Mouse (Mus musculus) heart, embryonic 12.5 days (tissue): Measurements from ENCODE around the gene Tmed9. TPM values are rescaled to one million over a fixed set of nuclear protein-coding genes. Genes with fewer than 3 reads are reported as not detected.
"Not testable (repeated sequence)": the region's sequence is repeated elsewhere in the genome, so short reads cannot be mapped to it uniquely, and the experiment has no call there.

Source experiments
- ATAC-seq: fragments of 200-750 bp; cut with Nextera tagmentation; 2 replicates; pipeline ENCODE4 v1.8.0; 2017; ENCODE audit warnings: moderate TSS enrichment, moderate library complexity; ENCODE audit not compliant: insufficient number of reproducible peaks, low FRiP score
- H3K27ac ChIP-seq: fragments of 300-500 bp; sonication (generic); 2 replicates; pipeline ENCODE4 v1.5.1; 2016; ENCODE audit warnings: mild to moderate bottlenecking, moderate library complexity; ENCODE audit not compliant: poor library complexity, severe bottlenecking
- H3K27me3 ChIP-seq: fragments of 300-500 bp; sonication (generic); replicated peaks from 2 replicates; pipeline ENCODE4 v1.6.1; 2016; ENCODE audit warnings: mild to moderate bottlenecking, moderate library complexity
- H3K36me3 ChIP-seq: fragments of 300-500 bp; sonication (generic); 2 replicates; pipeline ENCODE4 v1.6.1; 2016; ENCODE audit warnings: mild to moderate bottlenecking, moderate library complexity
- H3K4me1 ChIP-seq: fragments of 300-500 bp; sonication (generic); replicated peaks from 2 replicates; pipeline ENCODE4 v1.6.1; 2016; ENCODE audit warnings: mild to moderate bottlenecking
- H3K4me2 ChIP-seq: fragments of 300-500 bp; sonication (generic); 2 replicates; pipeline ENCODE4 v1.6.1; 2016; ENCODE audit warnings: mild to moderate bottlenecking, moderate library complexity
- H3K4me3 ChIP-seq: fragments of 300-500 bp; sonication (generic); 2 replicates; pipeline ENCODE4 v1.5.1; 2016; ENCODE audit warnings: mild to moderate bottlenecking
- H3K9ac ChIP-seq: fragments of 300-500 bp; sonication (generic); 2 replicates; pipeline ENCODE4 v1.6.1; 2016; ENCODE audit warnings: mild to moderate bottlenecking, moderate library complexity
- H3K9me3 ChIP-seq: fragments of 300-500 bp; sonication (generic); replicated peaks from 2 replicates; pipeline ENCODE4 v1.6.1; 2016; ENCODE audit warnings: mild to moderate bottlenecking, moderate library complexity
- WGBS: fragments of 180-500 bp; shearing (Covaris S2); methylation state at CpG from one replicate; pipeline ENCODE4 v1.1.7; 2016; 5-methylcytosine and 5-hydroxymethylcytosine counted together
- polyA plus RNA-seq: library from polyadenylated mRNA; unstranded; fragments of >200 nt; fragmentation: Nextera tagmentation; extraction: Ambion mirVana; gene quantifications from 2 replicates; pipeline ENCODE4 v1.2.1, GENCODE M21; 2016

The Tmed9 gene
- polyA plus RNA-seq, 1 experiment from 2014 or later: 133 TPM

- 81% methylated on average over 7 of the region's 7 CpGs for WGBS
- no peak overlapping the region for H3K4me3 ChIP-seq
- no peak for ATAC-seq
- H3K36me3 ChIP-seq: peaks cover 44% of the 10 kb centered on the region
- no peaks in the 10 kb centered on the region for H3K9me3 ChIP-seq
- H3K4me1 ChIP-seq: no peaks in the 10 kb centered on the region
- H3K4me2 ChIP-seq: no peak overlapping the region
- H3K9ac ChIP-seq: no peak overlapping the region
- H3K27me3 ChIP-seq: no peaks in the 10 kb centered on the region
- no peak overlapping the region for H3K27ac ChIP-seq
These were observed 38.5 kb downstream of the Tmed9 start for GRCm38 (mm10) chr13:55611996-55612395.

- no peak for ATAC-seq
- Histone ChIP-seq H3K9me3 (no peaks in the 10 kb centered on the region), H3K27ac (no peak overlapping the region), H3K4me2 (no peak overlapping the region), H3K4me3 (no peak overlapping the region), H3K27me3 (no peaks in the 10 kb centered on the region), H3K36me3 (peaks cover 30% of the 10 kb centered on the region), H3K4me1 (no peaks in the 10 kb centered on the region), H3K9ac (no peak overlapping the region)
- WGBS: 50% methylated on average over 5 of the region's 5 CpGs
These were observed 39.9 kb downstream of the Tmed9 start for GRCm38 (mm10) chr13:55613471-55613870.

GRCm38 (mm10) chr13:55619328-55619727 lies 45.8 kb downstream of the Tmed9 start:
- no peak for ATAC-seq

GRCm38 (mm10) chr13:55620275-55620674 lies 46.7 kb downstream of the Tmed9 start:
- ATAC-seq: no peak
- Histone ChIP-seq H3K4me2 (no peak overlapping the region), H3K27ac (no peak overlapping the region), H3K4me1 (peaks cover 14% of the 10 kb centered on the region), H3K4me3 (no peak overlapping the region), H3K9ac (no peak overlapping the region), H3K9me3 (no peaks in the 10 kb centered on the region), H3K36me3 (peaks cover 6% of the 10 kb centered on the region), H3K27me3 (no peaks in the 10 kb centered on the region)
- 79% methylated on average over 2 of the region's 2 CpGs for WGBS

More at GRCm38 (mm10) chr13:55619328-55619727, 45.8 kb downstream of the Tmed9 start:
- H3K4me3 ChIP-seq: no peak overlapping the region
- H3K4me1 ChIP-seq: peaks cover 12% of the 10 kb centered on the region
- no peaks in the 10 kb centered on the region for H3K9me3 ChIP-seq
- H3K27me3 ChIP-seq: no peaks in the 10 kb centered on the region
- no peak overlapping the region for H3K27ac ChIP-seq
- H3K9ac ChIP-seq: no peak overlapping the region
- no peaks in the 10 kb centered on the region for H3K36me3 ChIP-seq
- no peak overlapping the region for H3K4me2 ChIP-seq
- 77% methylated on average over 4 of the region's 4 CpGs for WGBS

- peak overlapping the region; percentile 83 for H3K4me3 ChIP-seq
- not testable (repeated sequence) for H3K9me3 ChIP-seq, H3K27me3 ChIP-seq, ATAC-seq
- peak overlapping the region; percentile 75; the same call in 1 of the 2 replicates for H3K27ac ChIP-seq
- peak overlapping the region; percentile 80 for H3K9ac ChIP-seq
- H3K36me3 ChIP-seq: peaks cover 20% of the 10 kb centered on the region
- 20% methylated on average over 20 of the region's 20 CpGs for WGBS
- peak overlapping the region; percentile 95 for H3K4me2 ChIP-seq
- peaks cover 14% of the 10 kb centered on the region for H3K4me1 ChIP-seq
These were observed 48.7 kb downstream of the Tmed9 start for GRCm38 (mm10) chr13:55622156-55622648.

GRCm38 (mm10) chr13:55622649-55623541 lies 49.4 kb downstream of the Tmed9 start, which contains the start of gene Caml:
Caml (plus strand) TSS chr13:55623005.
- Histone ChIP-seq H3K27me3 (no peaks in the 10 kb centered on the region), H3K4me1 (peaks cover 14% of the 10 kb centered on the region), H3K9me3 (no peaks in the 10 kb centered on the region), H3K9ac (peak within 1 kb of the TSS; percentile 80), H3K27ac (peak within 1 kb of the TSS; percentile 75), H3K36me3 (peaks cover 24% of the 10 kb centered on the region), H3K4me2 (peak within 1 kb of the TSS; percentile 95), H3K4me3 (peak within 1 kb of the TSS; percentile 83)
- ATAC-seq: peak; percentile 97
- under 1% methylated on average over 59 of the region's 59 CpGs for WGBS

GRCm38 (mm10) chr13:55634639-55635127 lies 61.2 kb downstream of the Tmed9 start, which contains the start of gene Ddx46:
Ddx46 (plus strand) TSS chr13:55635027.
- H3K9me3 ChIP-seq: no peaks in the 10 kb centered on the region
- H3K4me3 ChIP-seq: peak within 1 kb of the TSS; percentile 99
- peaks cover 11% of the 10 kb centered on the region for H3K4me1 ChIP-seq
- ATAC-seq: peak; percentile 86
- H3K27me3 ChIP-seq: no peaks in the 10 kb centered on the region
- 5% methylated on average over 30 of the region's 30 CpGs for WGBS
- H3K4me2 ChIP-seq: peak within 1 kb of the TSS; percentile 93
- peaks cover 53% of the 10 kb centered on the region for H3K36me3 ChIP-seq
- peak within 1 kb of the TSS; percentile 97 for H3K9ac ChIP-seq
- H3K27ac ChIP-seq: no peak within 1 kb of the TSS

- WGBS: 0% methylated on average over 31 of the region's 40 CpGs
- peak overlapping the region; percentile 97 for H3K9ac ChIP-seq
- ATAC-seq: peak; percentile 52
These were observed 61.6 kb downstream of the Tmed9 start for GRCm38 (mm10) chr13:55635146-55635571.

GRCm38 (mm10) chr13:55636185-55636983 lies 62.9 kb downstream of the Tmed9 start:
- Histone ChIP-seq H3K4me2 (peak overlapping the region; percentile 93), H3K4me1 (peaks cover 11% of the 10 kb centered on the region), H3K4me3 (peak overlapping the region; percentile 99; the same call in 1 of the 2 replicates), H3K36me3 (peaks cover 54% of the 10 kb centered on the region), H3K9ac (no peak overlapping the region; the same call in 1 of the 2 replicates), H3K27ac (no peak overlapping the region), H3K9me3 (no peaks in the 10 kb centered on the region), H3K27me3 (no peaks in the 10 kb centered on the region)
- WGBS: 83% methylated on average over 14 of the region's 14 CpGs
- ATAC-seq: no peak

More at GRCm38 (mm10) chr13:55635146-55635571, 61.6 kb downstream of the Tmed9 start:
- no peaks in the 10 kb centered on the region for H3K27me3 ChIP-seq
- H3K9me3 ChIP-seq: no peaks in the 10 kb centered on the region
- peaks cover 55% of the 10 kb centered on the region for H3K36me3 ChIP-seq
- H3K27ac ChIP-seq: no peak overlapping the region
- peak overlapping the region; percentile 93 for H3K4me2 ChIP-seq
- peak overlapping the region; percentile 99 for H3K4me3 ChIP-seq
- H3K4me1 ChIP-seq: peaks cover 11% of the 10 kb centered on the region

GRCm38 (mm10) chr13:55640480-55640879 lies 66.9 kb downstream of the Tmed9 start:
- H3K27ac ChIP-seq, H3K4me1 ChIP-seq, H3K4me3 ChIP-seq, ATAC-seq, H3K4me2 ChIP-seq, H3K27me3 ChIP-seq, H3K9me3 ChIP-seq, H3K9ac ChIP-seq: not testable (repeated sequence)
- 42% methylated on average over 8 of the region's 8 CpGs for WGBS
- peaks cover 53% of the 10 kb centered on the region for H3K36me3 ChIP-seq
